Comparison of ENCODE assay signal across 29 mouse cellular contexts in genomic region chr3:146007872-146008271, GRCm38 (mm10). TPM values are rescaled to one million over a fixed set of nuclear protein-coding genes. Genes with fewer than 3 reads are reported as not detected.
A peak's percentile ranks its signal among the peaks of the same experiment; 100 is the strongest.
DNase-seq lines count a peak whose midpoint lies in the region; ATAC-seq and TF ChIP-seq lines count a peak whose summit lies in the region.
"Had no signal": no experiment of that assay in that cellular context is flagged by ENCODE, and none has a peak within 500 bp of the region (broad histone marks: within the 10 kb centered on the region; RNA-seq: fewer than 3 reads in every experiment).

No protein-coding gene starts in this region.

- peak; percentile 38; the same call in 1 of the 2 replicates for ATAC-seq in heart, embryonic 16.5 days (replicated peaks; ENCODE audit: extremely low read depth, insufficient read depth, low FRiP score)
- peak; percentile 51 for ATAC-seq in intestine, embryonic 15.5 days
- peak; percentile 59; the same call in 1 of the 2 replicates for ATAC-seq in intestine, postnatal 0 days
- no peak for ATAC-seq in megakaryocyte, adult 5-6 weeks (ENCODE audit: poor library complexity, severe bottlenecking)
- ATAC-seq: activated CD4-positive, CD25-positive, alpha-beta regulatory T cell, adult 4 months; CD4-positive, CD25-positive, alpha-beta regulatory T cell, adult 4 months; forebrain, embryonic 14.5 days; forebrain, postnatal 0 days; hindbrain, postnatal 0 days; inflammation-experienced regulatory T-cells, adult 6 months had no signal

- no peaks in the 10 kb centered on the region for H3K9me3 ChIP-seq in heart, embryonic 16.5 days (replicated peaks; ENCODE audit: control insufficient read depth, low read length)
- H3K9me3 ChIP-seq in intestine, embryonic 15.5 days, result no peaks in the 10 kb centered on the region
- no peaks in the 10 kb centered on the region for H3K9me3 ChIP-seq in intestine, postnatal 0 days (ENCODE audit: control insufficient read depth)
- H3K9me3 ChIP-seq: embryonic facial prominence, embryonic 10.5 days; embryonic facial prominence, embryonic 13.5 days; heart, embryonic 13.5 days had no signal

- TF ChIP-seq CTCF in intestine, postnatal 0 days (IDR thresholded peaks at IDR 0.05; ENCODE audit: low read depth), result no peak

- H3K4me3 ChIP-seq in heart, embryonic 16.5 days (ENCODE audit: low read length), result no peak overlapping the region
- H3K4me3 ChIP-seq in intestine, embryonic 15.5 days (replicated peaks), result no peak overlapping the region
- no peak overlapping the region for H3K4me3 ChIP-seq in intestine, postnatal 0 days (ENCODE audit: low read depth, low read length)
- H3K4me3 ChIP-seq: embryonic facial prominence, embryonic 10.5 days; embryonic facial prominence, embryonic 13.5 days; erythroblast, embryonic 14.5 days; gastrocnemius, adult 2 months; heart, embryonic 13.5 days had no signal

- no peaks in the 10 kb centered on the region for H3K27me3 ChIP-seq in heart, embryonic 16.5 days (ENCODE audit: control insufficient read depth, insufficient read depth, low read length)
- no peaks in the 10 kb centered on the region for H3K27me3 ChIP-seq in intestine, embryonic 15.5 days (replicated peaks)
- H3K27me3 ChIP-seq in intestine, postnatal 0 days (replicated peaks; ENCODE audit: control insufficient read depth, insufficient read depth, low read length), result no peaks in the 10 kb centered on the region
- H3K27me3 ChIP-seq: embryonic facial prominence, embryonic 13.5 days; heart, embryonic 13.5 days had no signal

- 60% methylated on average over 6 of the region's 6 CpGs for WGBS in heart, embryonic 16.5 days
- 59% methylated on average over 6 of the region's 6 CpGs for WGBS in intestine, embryonic 15.5 days
- WGBS in intestine, postnatal 0 days, result 49% methylated on average over 6 of the region's 6 CpGs

- H3K9ac ChIP-seq in heart, embryonic 16.5 days (ENCODE audit: low read length), result no peak overlapping the region
- no peak overlapping the region for H3K9ac ChIP-seq in intestine, embryonic 15.5 days
- no peak overlapping the region for H3K9ac ChIP-seq in intestine, postnatal 0 days (ENCODE audit: low read depth, low read length)
- H3K9ac ChIP-seq: embryonic facial prominence, embryonic 13.5 days; forebrain, postnatal 0 days; heart, embryonic 13.5 days; hindbrain, embryonic 14.5 days had no signal

- H3K36me3 ChIP-seq in heart, embryonic 16.5 days (ENCODE audit: control insufficient read depth, insufficient read depth), result peaks cover 14% of the 10 kb centered on the region
- no peaks in the 10 kb centered on the region for H3K36me3 ChIP-seq in intestine, embryonic 15.5 days
- H3K36me3 ChIP-seq in intestine, postnatal 0 days (ENCODE audit: control insufficient read depth, insufficient read depth), result peaks cover 4% of the 10 kb centered on the region; the same call in 1 of the 2 replicates

- no peak overlapping the region for H3K27ac ChIP-seq in heart, embryonic 16.5 days (ENCODE audit: low read length)
- no peak overlapping the region for H3K27ac ChIP-seq in intestine, embryonic 15.5 days
- no peak overlapping the region for H3K27ac ChIP-seq in intestine, postnatal 0 days (ENCODE audit: low read depth, low read length)
- H3K27ac ChIP-seq: embryonic facial prominence, embryonic 10.5 days; embryonic facial prominence, embryonic 13.5 days; gastrocnemius, adult 2 months; heart, embryonic 13.5 days; hindbrain, embryonic 14.5 days; hindbrain, postnatal 0 days had no signal

- peaks cover 7% of the 10 kb centered on the region for H3K4me1 ChIP-seq in heart, embryonic 16.5 days (ENCODE audit: control insufficient read depth, insufficient read depth, low read length)
- H3K4me1 ChIP-seq in intestine, embryonic 15.5 days (replicated peaks), result 0 out of 2 replicates have a peak, but pooled peaks cover 6% of the 10 kb centered on the region
- no peaks in the 10 kb centered on the region for H3K4me1 ChIP-seq in intestine, postnatal 0 days (replicated peaks; ENCODE audit: control insufficient read depth, insufficient read depth, low read length)

- intact Hi-C loops in heart, postnatal 25 days (cut with DNase I), result no loop called here

- no peak for DNase-seq in heart, postnatal 25 days (ENCODE audit: low spot score)
- DNase-seq in kidney, postnatal 36 days, result no peak
- DNase-seq: adrenal gland, adult 8-10 months; adrenal gland, postnatal 25 days; cerebellum, adult 11-12 months; cerebellum, adult 8-10 months; cerebellum, postnatal 10 days; cerebellum, postnatal 36 days; embryo, embryonic 11 days; forebrain, postnatal 0 days; gastrocnemius, adult 2 months; gastrocnemius, postnatal 14 days; heart, adult 18-20 months; heart, postnatal 4 days; kidney, adult 18-20 months had no signal

- H3K4me2 ChIP-seq in heart, embryonic 16.5 days (ENCODE audit: low read depth, low read length), result no peak overlapping the region
- no peak overlapping the region for H3K4me2 ChIP-seq in intestine, embryonic 15.5 days (replicated peaks)
- peak overlapping the region; percentile 10; the same call in 1 of the 2 replicates for H3K4me2 ChIP-seq in intestine, postnatal 0 days (replicated peaks; ENCODE audit: low read depth)
- H3K4me2 ChIP-seq: embryonic facial prominence, embryonic 13.5 days; heart, embryonic 13.5 days; hindbrain, embryonic 14.5 days had no signal

RNA-seq across cellular contexts. Expression of gene Syde2, which starts 20.2 kb away (rescaled TPM):
- polyA plus RNA-seq in heart, embryonic 16.5 days (2015; fragmentation: Nextera tagmentation; extraction: Ambion mirVana), result 10.2 and 10.3 TPM in 2 replicates
- total RNA-seq in heart, postnatal 25 days (2021), result 10 to 100 TPM; 18.1 to 21.5 TPM
- 1.9 and 2.4 TPM in 2 replicates for polyA plus RNA-seq in intestine, embryonic 15.5 days (2015; fragmentation: Nextera tagmentation; extraction: Ambion mirVana)
- polyA plus RNA-seq in intestine, postnatal 0 days (2015; fragmentation: Nextera tagmentation; extraction: Ambion mirVana), result 0.98 and 1.5 TPM in 2 replicates
- total RNA-seq in megakaryocyte, adult 5-6 weeks (2015), result 0.25 and 0.52 TPM in 2 replicates
- total RNA-seq in megakaryocyte, adult 5-6 weeks (2017), result 0.44 and 0.53 TPM in 2 replicates
- polyA plus RNA-seq: activated CD4-positive, CD25-positive, alpha-beta regulatory T cell, adult 4 months; CD4-positive, CD25-positive, alpha-beta regulatory T cell, adult 4 months; erythroblast, embryonic 14.5 days had no signal
